Mouse (Mus musculus): Measurements from ENCODE around the gene Fam240a.
A peak's percentile ranks its signal among the peaks of the same experiment; 100 is the strongest.

The Fam240a gene

GRCm38 (mm10) chr9:110945343-110945742 lies 28.7 kb upstream of the Fam240a start:
- DNase-seq (ENCODE audit: extremely low spot score, low spot score) = no peak

- no peak for DNase-seq (ENCODE audit: extremely low spot score, low spot score)
Measured at GRCm38 (mm10) chr9:110944265-110944664, 27.6 kb upstream of the Fam240a start.

- no peak for DNase-seq (ENCODE audit: extremely low spot score, low spot score)
Measured at GRCm38 (mm10) chr9:110937506-110938490, 21.1 kb upstream of the Fam240a start.

GRCm38 (mm10) chr9:110935941-110936340 lies 19.3 kb upstream of the Fam240a start:
- DNase-seq (ENCODE audit: extremely low spot score, low spot score) = no peak

GRCm38 (mm10) chr9:110933850-110934437 lies 17.3 kb upstream of the Fam240a start:
- no peak for DNase-seq (ENCODE audit: extremely low spot score, low spot score)

GRCm38 (mm10) chr9:110931573-110931972 lies 14.9 kb upstream of the Fam240a start:
- DNase-seq (ENCODE audit: extremely low spot score, low spot score) = no peak

- peak; percentile 81 for DNase-seq (ENCODE audit: extremely low spot score, low spot score)
Measured at GRCm38 (mm10) chr9:110922759-110923158, 6.1 kb upstream of the Fam240a start.

GRCm38 (mm10) chr9:110920665-110921419 lies 4.2 kb upstream of the Fam240a start:
- no peak for DNase-seq (ENCODE audit: extremely low spot score, low spot score)

GRCm38 (mm10) chr9:110915466-110915865 lies 1.2 kb downstream of the Fam240a start:
- DNase-seq (ENCODE audit: extremely low spot score, low spot score) = no peak

- DNase-seq (ENCODE audit: extremely low spot score, low spot score) = no peak
Measured at GRCm38 (mm10) chr9:110914631-110915236, 1.9 kb downstream of the Fam240a start.

GRCm38 (mm10) chr9:110909371-110909967 lies 7.2 kb downstream of the Fam240a start:
- DNase-seq (ENCODE audit: extremely low spot score, low spot score) = no peak

- no peak for DNase-seq (ENCODE audit: extremely low spot score, low spot score)
Measured at GRCm38 (mm10) chr9:110908631-110909016, 8.0 kb downstream of the Fam240a start.

GRCm38 (mm10) chr9:110907838-110908630 lies 8.6 kb downstream of the Fam240a start:
- no peak for DNase-seq (ENCODE audit: extremely low spot score, low spot score)

- DNase-seq (ENCODE audit: extremely low spot score, low spot score) = no peak
Measured at GRCm38 (mm10) chr9:110907201-110907837, 9.3 kb downstream of the Fam240a start.

- no peak for DNase-seq (ENCODE audit: extremely low spot score, low spot score)
Measured at GRCm38 (mm10) chr9:110902271-110902670, 14.4 kb downstream of the Fam240a start.

- no peak for DNase-seq (ENCODE audit: extremely low spot score, low spot score)
Measured at GRCm38 (mm10) chr9:110901204-110901603, 15.5 kb downstream of the Fam240a start.

- DNase-seq (ENCODE audit: extremely low spot score, low spot score) = no peak
Measured at GRCm38 (mm10) chr9:110899451-110900008, 17.1 kb downstream of the Fam240a start.

GRCm38 (mm10) chr9:110896595-110896994 lies 20.1 kb downstream of the Fam240a start:
- DNase-seq (ENCODE audit: extremely low spot score, low spot score) = no peak

GRCm38 (mm10) chr9:110895994-110896393 lies 20.7 kb downstream of the Fam240a start:
- no peak for DNase-seq (ENCODE audit: extremely low spot score, low spot score)

Measured in neural tube, embryonic 10.5 days (tissue).